Comparison of ENCODE assay signal across 22 mouse cellular contexts in genomic region chr16:93098057-93098456, GRCm38 (mm10).
A peak's percentile ranks its signal among the peaks of the same experiment; 100 is the strongest.
DNase-seq lines count a peak whose midpoint lies in the region; ATAC-seq and TF ChIP-seq lines count a peak whose summit lies in the region.
"Had no signal": no experiment of that assay in that cellular context is flagged by ENCODE, and none has a peak within 500 bp of the region (broad histone marks: within the 10 kb centered on the region; RNA-seq: fewer than 3 reads in every experiment).

No protein-coding gene starts in this region.

- no peak overlapping the region for H3K27ac ChIP-seq in forebrain, embryonic 13.5 days
- no peak overlapping the region for H3K27ac ChIP-seq in forebrain, embryonic 11.5 days (ENCODE audit: low read depth, low read length)
- H3K27ac ChIP-seq in forebrain, embryonic 15.5 days (replicated peaks): no peak overlapping the region
- no peak overlapping the region for H3K27ac ChIP-seq in forebrain, postnatal 0 days (ENCODE audit: low read depth, low read length)
- H3K27ac ChIP-seq in hindbrain, postnatal 0 days: no peak overlapping the region
- H3K27ac ChIP-seq in hindbrain, embryonic 13.5 days: no peak overlapping the region
- H3K27ac ChIP-seq: embryonic facial prominence, embryonic 13.5 days; embryonic facial prominence, embryonic 15.5 days had no signal

- H3K27me3 ChIP-seq in forebrain, embryonic 13.5 days: no peaks in the 10 kb centered on the region
- H3K27me3 ChIP-seq in forebrain, embryonic 11.5 days (ENCODE audit: control insufficient read depth, insufficient read depth, low read length): no peaks in the 10 kb centered on the region
- H3K27me3 ChIP-seq in forebrain, embryonic 15.5 days: no peaks in the 10 kb centered on the region
- H3K27me3 ChIP-seq in forebrain, postnatal 0 days (ENCODE audit: insufficient read depth, low read length): no peaks in the 10 kb centered on the region
- no peaks in the 10 kb centered on the region for H3K27me3 ChIP-seq in hindbrain, postnatal 0 days (ENCODE audit: insufficient read depth, low read length)
- no peaks in the 10 kb centered on the region for H3K27me3 ChIP-seq in hindbrain, embryonic 13.5 days
- H3K27me3 ChIP-seq: embryonic facial prominence, embryonic 13.5 days; embryonic facial prominence, embryonic 15.5 days had no signal

- WGBS in forebrain, embryonic 13.5 days: 71% methylated on average over 8 of the region's 8 CpGs
- WGBS in forebrain, embryonic 11.5 days: 86% methylated on average over 8 of the region's 8 CpGs
- 60% methylated on average over 8 of the region's 8 CpGs for WGBS in forebrain, embryonic 15.5 days
- 60% methylated on average over 8 of the region's 8 CpGs for WGBS in forebrain, postnatal 0 days
- 63% methylated on average over 8 of the region's 8 CpGs for WGBS in hindbrain, postnatal 0 days
- 81% methylated on average over 8 of the region's 8 CpGs for WGBS in hindbrain, embryonic 13.5 days

- no peak for TF ChIP-seq CTCF in forebrain, postnatal 0 days (IDR thresholded peaks at IDR 0.05; ENCODE audit: low read depth)
- TF ChIP-seq CTCF in hindbrain, postnatal 0 days (IDR thresholded peaks at IDR 0.05; ENCODE audit: low read depth): no peak

- H3K4me2 ChIP-seq in forebrain, embryonic 13.5 days: no peak overlapping the region
- H3K4me2 ChIP-seq in forebrain, embryonic 11.5 days (ENCODE audit: low read depth, low read length, severe bottlenecking): no peak overlapping the region
- no peak overlapping the region for H3K4me2 ChIP-seq in forebrain, embryonic 15.5 days (replicated peaks)
- no peak overlapping the region for H3K4me2 ChIP-seq in forebrain, postnatal 0 days (ENCODE audit: low read depth)
- H3K4me2 ChIP-seq in hindbrain, postnatal 0 days (ENCODE audit: low read depth, low read length): no peak overlapping the region
- H3K4me2 ChIP-seq in hindbrain, embryonic 13.5 days: no peak overlapping the region
- H3K4me2 ChIP-seq: embryonic facial prominence, embryonic 13.5 days; embryonic facial prominence, embryonic 15.5 days had no signal

- H3K9me3 ChIP-seq in forebrain, embryonic 13.5 days (replicated peaks): no peaks in the 10 kb centered on the region
- H3K9me3 ChIP-seq in forebrain, embryonic 11.5 days (ENCODE audit: control insufficient read depth, low read length): no peaks in the 10 kb centered on the region
- H3K9me3 ChIP-seq in forebrain, embryonic 15.5 days: no peaks in the 10 kb centered on the region
- no peaks in the 10 kb centered on the region for H3K9me3 ChIP-seq in forebrain, postnatal 0 days (ENCODE audit: low read length)
- no peaks in the 10 kb centered on the region for H3K9me3 ChIP-seq in hindbrain, postnatal 0 days (ENCODE audit: low read length)
- no peaks in the 10 kb centered on the region for H3K9me3 ChIP-seq in hindbrain, embryonic 13.5 days
- H3K9me3 ChIP-seq: embryonic facial prominence, embryonic 13.5 days; embryonic facial prominence, embryonic 15.5 days had no signal

- H3K4me1 ChIP-seq in forebrain, embryonic 13.5 days: no peaks in the 10 kb centered on the region
- H3K4me1 ChIP-seq in forebrain, embryonic 11.5 days (replicated peaks; ENCODE audit: control insufficient read depth, insufficient read depth, low read length): no peaks in the 10 kb centered on the region
- peaks cover 5% of the 10 kb centered on the region for H3K4me1 ChIP-seq in forebrain, embryonic 15.5 days
- no peaks in the 10 kb centered on the region for H3K4me1 ChIP-seq in forebrain, postnatal 0 days (ENCODE audit: insufficient read depth)
- no peaks in the 10 kb centered on the region; the same call in 1 of the 2 replicates for H3K4me1 ChIP-seq in hindbrain, postnatal 0 days (ENCODE audit: insufficient read depth, low read length)
- H3K4me1 ChIP-seq in hindbrain, embryonic 13.5 days (replicated peaks): no peaks in the 10 kb centered on the region

- no peak for DNase-seq in forebrain, embryonic 11.5 days (ENCODE audit: low spot score)
- DNase-seq in forebrain, postnatal 0 days: no peak
- DNase-seq in hindbrain, postnatal 0 days (ENCODE audit: low spot score): no peak
- DNase-seq in right cerebral cortex, postnatal 4 days: no peak
- DNase-seq: adrenal gland, adult 2 months; adrenal gland, postnatal 10 days; adrenal gland, postnatal 25 days; B cell, adult 2 months; cerebellum, adult 11 months; cerebellum, adult 18-20 months; cerebellum, adult 8-10 months; cerebellum, adult 9-11 months; cerebellum, postnatal 14 days; cerebellum, postnatal 36 days; embryo, embryonic 11 days had no signal

- no peak overlapping the region for H3K9ac ChIP-seq in forebrain, embryonic 13.5 days
- H3K9ac ChIP-seq in forebrain, embryonic 11.5 days (ENCODE audit: low read length): no peak overlapping the region
- H3K9ac ChIP-seq in forebrain, embryonic 15.5 days (replicated peaks): no peak overlapping the region
- H3K9ac ChIP-seq in forebrain, postnatal 0 days: no peak overlapping the region
- H3K9ac ChIP-seq in hindbrain, postnatal 0 days (replicated peaks; ENCODE audit: low read length): no peak overlapping the region
- H3K9ac ChIP-seq in hindbrain, embryonic 13.5 days: no peak overlapping the region
- H3K9ac ChIP-seq: embryonic facial prominence, embryonic 13.5 days; embryonic facial prominence, embryonic 15.5 days had no signal

- no peak overlapping the region for H3K4me3 ChIP-seq in forebrain, embryonic 13.5 days
- H3K4me3 ChIP-seq in forebrain, embryonic 11.5 days (ENCODE audit: low read depth, low read length): no peak overlapping the region
- no peak overlapping the region for H3K4me3 ChIP-seq in forebrain, embryonic 15.5 days
- no peak overlapping the region for H3K4me3 ChIP-seq in forebrain, postnatal 0 days (ENCODE audit: low read depth, low read length)
- no peak overlapping the region for H3K4me3 ChIP-seq in hindbrain, postnatal 0 days (ENCODE audit: low read length)
- no peak overlapping the region for H3K4me3 ChIP-seq in hindbrain, embryonic 13.5 days
- H3K4me3 ChIP-seq: embryonic facial prominence, embryonic 13.5 days; embryonic facial prominence, embryonic 15.5 days; erythroblast, embryonic 14.5 days had no signal

- peak; percentile 59; the same call in 1 of the 2 replicates for ATAC-seq in forebrain, embryonic 13.5 days
- no peak for ATAC-seq in forebrain, embryonic 11.5 days (replicated peaks; ENCODE audit: low FRiP score)
- 0 out of 2 replicates have a peak, but pooled peaks have one; percentile 23 for ATAC-seq in forebrain, embryonic 15.5 days (replicated peaks)
- no peak for ATAC-seq in forebrain, postnatal 0 days
- ATAC-seq in hindbrain, postnatal 0 days: 0 out of 2 replicates have a peak, but pooled peaks have one; percentile 12
- no peak for ATAC-seq in hindbrain, embryonic 13.5 days (ENCODE audit: low FRiP score)
- ATAC-seq: CD4-positive, CD25-positive, alpha-beta regulatory T cell, adult 4 months had no signal

- H3K36me3 ChIP-seq in forebrain, embryonic 13.5 days (ENCODE audit: poor library complexity, severe bottlenecking): no peaks in the 10 kb centered on the region
- H3K36me3 ChIP-seq in forebrain, embryonic 11.5 days (ENCODE audit: control insufficient read depth, insufficient read depth, low read length): no peaks in the 10 kb centered on the region
- H3K36me3 ChIP-seq in forebrain, embryonic 15.5 days: no peaks in the 10 kb centered on the region
- no peaks in the 10 kb centered on the region for H3K36me3 ChIP-seq in forebrain, postnatal 0 days (ENCODE audit: insufficient read depth)
- H3K36me3 ChIP-seq in hindbrain, postnatal 0 days (ENCODE audit: insufficient read depth, low read length): no peaks in the 10 kb centered on the region
- no peaks in the 10 kb centered on the region for H3K36me3 ChIP-seq in hindbrain, embryonic 13.5 days
- H3K36me3 ChIP-seq: embryonic facial prominence, embryonic 13.5 days; embryonic facial prominence, embryonic 15.5 days had no signal

Comparison
In these comparisons a context has a peak if more than half of its experiments do, and no peak if none do; other contexts are left out.
1. ATAC-seq: peak in forebrain, embryonic 13.5 days (single experiment), forebrain, embryonic 15.5 days (single experiment) and hindbrain, postnatal 0 days (single experiment); none in forebrain, embryonic 11.5 days (single experiment), forebrain, postnatal 0 days (single experiment) and hindbrain, embryonic 13.5 days (single experiment).